Mouse (Mus musculus): Measurements from ENCODE around the gene Erich4.

- TF ChIP-seq CTCF (IDR thresholded peaks at IDR 0.05; ENCODE audit: low read depth) (no peak), EP300 (IDR thresholded peaks at IDR 0.05; ENCODE audit: low read depth) (no peak)
These were observed 5.1 kb upstream of the Erich4 start for GRCm38 (mm10) chr7:25620751-25621150.

Data from heart, postnatal 0 days (tissue).